Mouse (Mus musculus): ENCODE measurements around the gene Fhl3.

GRCm38 (mm10) chr4:124695786-124696516 is 4.5 kb upstream of the Fhl3 start:
- TF ChIP-seq CTCF (conservative IDR thresholded peaks at IDR 0.05; ENCODE audit: low read length) (no peak), POU5F1 (IDR thresholded peaks at IDR 0.05; ENCODE audit: borderline replicate concordance, low read length) (no peak), NANOG (IDR thresholded peaks at IDR 0.05; ENCODE audit: borderline replicate concordance, low read length) (no peak)
